Mouse (Mus musculus) limb, embryonic 14.5 days (tissue): Measurements from ENCODE around the gene Sp100. TPM values are rescaled to one million over a fixed set of nuclear protein-coding genes. Genes with fewer than 3 reads are reported as not detected.
"Not testable (repeated sequence)": the region's sequence is repeated elsewhere in the genome, so short reads cannot be mapped to it uniquely, and the experiment has no call there.

ENCODE experiments used
- ATAC-seq: fragments of 200-750 bp; cut with Nextera tagmentation; 2 replicates; pipeline ENCODE4 v1.8.0; 2017; ENCODE audit warnings: low read depth, moderate number of reproducible peaks, moderate TSS enrichment; ENCODE audit not compliant: low FRiP score
- DNase-seq: peaks from one replicate; pipeline ENCODE4 v3.0.0-alpha.2; 2015; ENCODE audit warnings: low spot score
- H3K27ac ChIP-seq: fragments of 300-500 bp; sonication (generic); replicated peaks from 2 replicates; pipeline ENCODE4 v1.5.1; 2014; ENCODE audit warnings: low read depth, mild to moderate bottlenecking, low read length, moderate library complexity, mixed read lengths
- H3K27me3 ChIP-seq: fragments of 300-500 bp; sonication (generic); 2 replicates; pipeline ENCODE4 v1.6.1; 2014; ENCODE audit warnings: low read length, mixed read lengths; ENCODE audit not compliant: control insufficient read depth, insufficient read depth
- H3K36me3 ChIP-seq: fragments of 300-500 bp; sonication (generic); 2 replicates; pipeline ENCODE4 v1.6.1; 2014; ENCODE audit warnings: mild to moderate bottlenecking, low read length, moderate library complexity, mixed read lengths; ENCODE audit not compliant: control insufficient read depth, insufficient read depth
- H3K4me1 ChIP-seq: fragments of 300-500 bp; sonication (generic); 2 replicates; pipeline ENCODE4 v1.6.1; 2014; ENCODE audit warnings: antibody characterized with exemption, low read length, mixed read lengths; ENCODE audit not compliant: control insufficient read depth, insufficient read depth
- H3K4me2 ChIP-seq: fragments of 300-500 bp; sonication (generic); replicated peaks from 2 replicates; pipeline ENCODE4 v1.6.1; 2014; ENCODE audit warnings: low read depth, mild to moderate bottlenecking, low read length, moderate library complexity; ENCODE audit not compliant: severe bottlenecking
- H3K4me3 ChIP-seq: fragments of 300-500 bp; sonication (generic); replicated peaks from 2 replicates; pipeline ENCODE4 v1.5.1; 2014; ENCODE audit warnings: low read length
- H3K9ac ChIP-seq: fragments of 300-500 bp; sonication (generic); 2 replicates; pipeline ENCODE4 v1.6.1; 2014; ENCODE audit warnings: mild to moderate bottlenecking, low read depth, low read length, moderate library complexity; ENCODE audit not compliant: severe bottlenecking
- H3K9me3 ChIP-seq: fragments of 300-500 bp; sonication (generic); 2 replicates; pipeline ENCODE4 v1.6.1; 2016; ENCODE audit warnings: low read length; ENCODE audit not compliant: control insufficient read depth
- WGBS: fragments of 180-500 bp; shearing (Covaris S2); extraction: QIAGEN DNeasy Blood & Tissue Kit; methylation state at CpG from one replicate; pipeline ENCODE4 v1.1.7; 2014; 5-methylcytosine and 5-hydroxymethylcytosine counted together
- polyA plus RNA-seq, 2 experiments: library from polyadenylated mRNA; depleted of rRNA in 1 of 2; stranded (reverse) in 1 of 2; unstranded in 1 of 2; fragments of >200 nt; fragmentation: Nextera tagmentation in 1 of 2; extraction: Ambion mirVana in 1 of 2; gene quantifications; 2 replicates each; pipeline versions ENCODE4 v1.2.1 to v1.2.3; 2012 to 2014

The Sp100 gene
- polyA plus RNA-seq, 2 experiments = 0.39 to 1.2 TPM

DNA sequence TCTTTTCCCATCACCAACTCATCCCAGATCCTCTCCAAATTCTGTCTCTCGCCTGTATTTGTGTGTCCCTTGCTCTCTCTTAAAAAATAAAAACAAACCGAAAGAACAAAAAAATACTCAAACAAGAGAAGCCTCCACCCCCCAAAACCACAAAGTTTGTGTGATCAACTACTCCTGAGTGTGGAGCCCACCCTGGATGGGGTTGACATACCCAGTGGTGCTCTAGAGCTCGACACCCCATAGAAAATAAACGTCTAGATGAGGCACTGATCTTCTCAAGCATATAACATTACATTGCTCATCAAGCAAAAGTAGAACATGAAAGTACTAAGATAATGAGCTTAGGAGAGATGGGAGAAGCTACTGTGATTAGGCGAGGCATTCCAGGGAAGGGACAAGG is 32.6 kb upstream of the Sp100 start:
- WGBS = 61% methylated on average over 4 of the region's 5 CpGs
- DNase-seq, H3K36me3 ChIP-seq: not testable (repeated sequence)

DNA sequence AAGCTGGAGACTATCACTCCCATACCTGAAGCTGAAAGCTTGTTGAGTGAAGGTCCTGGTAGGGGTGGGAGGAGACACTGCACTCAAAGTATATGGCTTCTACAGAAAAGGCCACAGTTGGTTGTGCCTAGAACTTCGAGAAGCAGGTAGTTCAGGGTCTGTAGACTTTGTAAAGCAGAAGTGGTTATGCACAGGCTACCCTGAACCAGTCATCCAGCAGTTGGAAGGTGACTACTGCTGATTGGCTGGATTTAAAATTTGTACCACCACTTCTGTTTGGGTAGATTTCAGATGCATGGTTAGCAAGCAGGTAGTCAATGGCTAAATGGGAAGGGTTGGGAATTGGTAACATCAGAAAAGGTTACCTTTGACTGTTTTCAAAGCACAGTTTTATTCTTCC is 31.1 kb upstream of the Sp100 start:
- DNase-seq, ATAC-seq, H3K27ac ChIP-seq, H3K36me3 ChIP-seq, H3K9me3 ChIP-seq, H3K4me1 ChIP-seq, H3K27me3 ChIP-seq, H3K4me2 ChIP-seq, H3K9ac ChIP-seq, H3K4me3 ChIP-seq: not testable (repeated sequence)
- 50% methylated on average over 1 of the region's 1 CpGs for WGBS

More for the DNA sequence above, 32.6 kb upstream of the Sp100 start:
- H3K9me3 ChIP-seq, ATAC-seq, H3K4me1 ChIP-seq, H3K4me2 ChIP-seq, H3K9ac ChIP-seq, H3K4me3 ChIP-seq, H3K27ac ChIP-seq, H3K27me3 ChIP-seq: not testable (repeated sequence)

DNA sequence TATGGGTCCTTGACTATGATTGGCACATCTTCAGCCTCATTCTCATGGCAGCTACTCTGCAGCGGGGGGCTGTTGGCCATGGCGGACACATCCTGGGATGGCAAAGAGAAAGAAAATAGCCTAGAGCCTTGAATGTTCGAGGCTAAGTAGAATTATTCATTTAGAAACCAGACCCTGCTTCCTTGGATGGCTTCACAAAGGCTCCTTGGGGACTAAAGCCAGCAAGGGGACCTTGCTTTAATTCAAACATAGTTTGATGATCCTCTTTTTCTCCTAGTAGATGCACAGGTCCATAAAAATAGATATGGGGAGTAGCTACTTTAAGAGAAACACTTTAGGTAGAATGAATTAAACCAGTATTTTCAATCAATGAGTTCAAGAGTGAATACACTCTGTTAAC is 12.9 kb upstream of the Sp100 start:
- H3K9ac ChIP-seq, H3K4me1 ChIP-seq, DNase-seq, H3K36me3 ChIP-seq, H3K4me2 ChIP-seq, H3K27me3 ChIP-seq, H3K27ac ChIP-seq, H3K4me3 ChIP-seq, ATAC-seq, H3K9me3 ChIP-seq: not testable (repeated sequence)
- WGBS = 60% methylated on average over 3 of the region's 3 CpGs

DNA sequence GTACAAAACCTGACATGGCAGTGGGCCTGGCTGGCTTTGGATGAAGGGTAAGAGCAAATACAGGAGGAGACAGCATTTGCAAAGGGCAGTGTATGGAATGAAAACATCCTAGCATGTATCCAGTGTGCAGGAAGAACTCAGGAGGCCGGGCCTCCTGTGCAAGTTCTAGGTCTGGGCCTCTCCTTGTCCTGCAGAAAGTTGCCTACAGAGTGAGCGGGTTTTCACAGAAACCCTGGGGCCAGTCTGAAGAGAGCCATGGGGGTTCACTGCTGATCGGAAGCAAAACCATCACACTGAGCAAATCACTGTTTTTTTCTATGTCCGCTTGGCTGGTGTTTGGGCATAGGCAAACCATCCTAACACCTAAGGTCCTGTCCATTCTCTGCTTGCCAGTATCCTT is 11.6 kb upstream of the Sp100 start:
- H3K36me3 ChIP-seq, H3K9me3 ChIP-seq, H3K4me2 ChIP-seq, H3K9ac ChIP-seq, H3K4me3 ChIP-seq, H3K27ac ChIP-seq, H3K27me3 ChIP-seq, DNase-seq, ATAC-seq, H3K4me1 ChIP-seq: not testable (repeated sequence)
- WGBS = 81% methylated on average over 4 of the region's 4 CpGs

DNA sequence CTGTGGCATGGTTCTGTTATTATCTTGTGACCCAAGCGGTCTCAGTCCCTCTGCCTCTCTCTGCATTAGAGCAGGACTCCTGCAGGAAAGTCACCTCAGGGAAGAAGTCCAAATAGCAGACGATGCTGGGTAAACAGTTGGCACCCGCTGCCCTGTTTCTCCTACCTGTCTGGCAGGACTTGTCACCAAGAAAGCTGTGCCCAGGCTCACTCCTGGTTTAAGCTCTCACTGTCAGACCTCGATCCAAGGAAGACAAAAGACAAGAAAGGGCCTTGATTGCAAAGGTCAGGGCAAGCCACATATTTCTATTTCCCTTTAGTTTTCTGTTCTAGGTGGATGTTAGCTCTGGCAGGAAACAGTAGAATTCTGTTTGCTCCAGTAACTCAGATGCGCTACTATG is 736 bp downstream of the Sp100 start:
- not testable (repeated sequence) for H3K27me3 ChIP-seq, H3K9ac ChIP-seq, ATAC-seq, H3K4me2 ChIP-seq, H3K9me3 ChIP-seq, H3K36me3 ChIP-seq, DNase-seq, H3K4me3 ChIP-seq, H3K4me1 ChIP-seq, H3K27ac ChIP-seq
- 67% methylated on average over 3 of the region's 5 CpGs for WGBS

DNA sequence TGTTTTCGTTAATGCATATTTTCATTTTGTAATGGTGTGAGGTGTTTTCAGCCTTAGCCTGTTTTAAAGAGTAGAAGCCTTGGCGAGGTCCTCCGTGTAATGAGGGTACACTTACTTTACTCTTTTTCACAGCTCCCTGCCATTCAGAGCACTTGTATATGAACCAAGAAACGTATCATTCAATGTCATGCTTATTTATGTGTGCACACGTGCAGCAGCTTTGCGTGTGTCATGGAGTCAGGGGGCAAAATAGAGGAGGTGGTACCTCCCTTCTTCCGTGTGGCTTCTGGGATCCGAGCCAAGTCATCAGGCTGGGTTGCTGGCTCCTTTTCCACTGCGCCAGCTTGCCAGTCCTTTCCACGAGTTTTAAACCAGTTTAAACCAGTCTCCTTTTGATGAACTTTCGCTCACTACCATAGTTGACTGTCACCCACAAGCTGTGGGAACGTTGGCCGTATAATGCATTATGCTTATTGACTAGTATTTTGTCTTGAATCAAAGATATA is 2.0 kb downstream of the Sp100 start:
- WGBS = 81% methylated on average over 13 of the region's 13 CpGs
- not testable (repeated sequence) for H3K36me3 ChIP-seq, H3K4me3 ChIP-seq, H3K27me3 ChIP-seq, ATAC-seq, DNase-seq, H3K4me1 ChIP-seq, H3K9ac ChIP-seq, H3K27ac ChIP-seq, H3K9me3 ChIP-seq, H3K4me2 ChIP-seq

DNA sequence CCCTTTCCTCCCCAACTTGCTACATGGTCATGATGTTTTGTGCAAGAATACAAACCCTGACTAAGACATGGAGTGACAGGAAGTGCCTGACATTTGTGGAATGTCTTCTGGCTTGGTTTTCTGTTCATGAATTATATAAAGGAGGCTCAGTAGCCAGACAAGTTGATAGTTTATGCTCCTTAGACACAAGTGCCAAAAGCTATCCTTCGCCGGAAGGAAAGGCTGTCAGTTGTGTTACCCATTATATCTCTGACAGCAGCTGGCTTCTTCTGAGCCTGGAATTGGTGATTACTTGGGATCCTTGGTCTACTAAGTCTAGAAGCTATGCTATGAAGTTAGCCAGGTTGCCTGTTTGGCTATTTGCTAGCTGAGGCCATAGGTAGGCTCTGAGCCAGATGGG is 7.4 kb downstream of the Sp100 start:
- H3K9me3 ChIP-seq, H3K27ac ChIP-seq, DNase-seq, ATAC-seq, H3K4me2 ChIP-seq, H3K36me3 ChIP-seq, H3K4me3 ChIP-seq, H3K9ac ChIP-seq, H3K4me1 ChIP-seq, H3K27me3 ChIP-seq: not testable (repeated sequence)
- WGBS = 93% methylated on average over 2 of the region's 2 CpGs
